Mouse (Mus musculus) limb, embryonic 10.5 days (tissue): ENCODE measurements around the gene 4930407I10Rik. TPM values are rescaled to one million over a fixed set of nuclear protein-coding genes. Genes with fewer than 3 reads are reported as not detected.

Source experiments
- DNase-seq: peaks from one replicate; pipeline ENCODE4 v3.0.0-alpha.2; 2017; ENCODE audit warnings: low spot score
- H3K27ac ChIP-seq: fragments of 300-500 bp; sonication (generic); 2 replicates; pipeline ENCODE4 v1.5.1; 2016; ENCODE audit warnings: mild to moderate bottlenecking
- H3K27me3 ChIP-seq: fragments of 300-500 bp; sonication (generic); 2 replicates; pipeline ENCODE4 v1.6.1; 2016; ENCODE audit warnings: low read depth, mild to moderate bottlenecking; ENCODE audit not compliant: poor library complexity, severe bottlenecking
- H3K36me3 ChIP-seq: fragments of 300-500 bp; sonication (generic); 2 replicates; pipeline ENCODE4 v1.6.1; 2016; ENCODE audit warnings: mild to moderate bottlenecking, moderate library complexity
- H3K4me1 ChIP-seq: fragments of 300-500 bp; sonication (generic); 2 replicates; pipeline ENCODE4 v1.6.1; 2016
- H3K4me3 ChIP-seq: fragments of 300-500 bp; sonication (generic); 2 replicates; pipeline ENCODE4 v1.5.1; 2016; ENCODE audit warnings: mild to moderate bottlenecking, moderate library complexity
- H3K9me3 ChIP-seq: fragments of 300-500 bp; sonication (generic); replicated peaks from 2 replicates; pipeline ENCODE4 v1.6.1; 2016; ENCODE audit warnings: mild to moderate bottlenecking
- WGBS: fragments of 180-500 bp; shearing (Covaris S2); methylation state at CpG from one replicate; pipeline ENCODE4 v1.1.7; 2016; 5-methylcytosine and 5-hydroxymethylcytosine counted together
- polyA plus RNA-seq: library from polyadenylated mRNA; unstranded; fragments of >200 nt; fragmentation: Nextera tagmentation; extraction: Ambion mirVana; gene quantifications from 2 replicates; pipeline ENCODE4 v1.2.1, GENCODE M21; 2016

4930407I10Rik gene
- polyA plus RNA-seq, 1 experiment from 2014 or later = not detected

DNA sequence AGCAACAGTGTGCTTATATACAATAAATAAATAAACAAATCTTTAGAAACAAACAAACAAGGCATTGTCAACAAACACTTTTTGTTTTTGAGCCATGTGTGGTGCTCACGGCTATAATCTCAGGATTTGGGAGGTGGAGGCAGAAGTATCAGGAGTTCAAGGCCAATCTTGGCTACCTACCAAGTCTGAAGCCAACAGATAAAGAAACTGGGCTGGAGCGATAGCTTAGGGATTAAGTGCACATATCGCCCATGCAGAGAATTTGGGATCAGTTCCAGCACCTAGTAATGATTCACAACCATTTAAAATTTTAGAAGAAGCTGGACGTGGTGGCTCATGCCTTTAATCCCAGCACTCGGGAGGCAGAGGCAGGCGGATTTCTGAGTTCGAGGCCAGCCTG, 14.5 kb downstream of the 4930407I10Rik start:
- no peaks in the 10 kb centered on the region for H3K9me3 ChIP-seq
- no peak overlapping the region for H3K27ac ChIP-seq
- 93% methylated on average over 7 of the region's 7 CpGs for WGBS
- H3K27me3 ChIP-seq = peaks cover 40% of the 10 kb centered on the region
- no peak for DNase-seq
- H3K36me3 ChIP-seq = no peaks in the 10 kb centered on the region
- no peak overlapping the region for H3K4me3 ChIP-seq
- H3K4me1 ChIP-seq = peaks cover 7% of the 10 kb centered on the region

GRCm38 (mm10) chr15:82079883-82080282, 20.9 kb downstream of the 4930407I10Rik start:
- Histone ChIP-seq H3K4me1 (no peaks in the 10 kb centered on the region), H3K4me3 (no peak overlapping the region), H3K9me3 (no peaks in the 10 kb centered on the region), H3K36me3 (no peaks in the 10 kb centered on the region), H3K27me3 (0 out of 2 replicates have a peak, but pooled peaks cover 6% of the 10 kb centered on the region), H3K27ac (no peak overlapping the region)
- DNase-seq = peak; percentile 43
- WGBS = 67% methylated on average over 10 of the region's 10 CpGs

- Histone ChIP-seq H3K4me1 (no peaks in the 10 kb centered on the region), H3K4me3 (no peak overlapping the region), H3K36me3 (no peaks in the 10 kb centered on the region), H3K27me3 (0 out of 2 replicates have a peak, but pooled peaks cover 6% of the 10 kb centered on the region), H3K9me3 (no peaks in the 10 kb centered on the region), H3K27ac (no peak overlapping the region)
- 37% methylated on average over 7 of the region's 7 CpGs for WGBS
- peak; percentile 47 for DNase-seq
These were observed 22.2 kb downstream of the 4930407I10Rik start for GRCm38 (mm10) chr15:82081161-82081560.

- 84% methylated on average over 9 of the region's 9 CpGs for WGBS
These were observed 26.7 kb downstream of the 4930407I10Rik start for GRCm38 (mm10) chr15:82085606-82086005.

DNA sequence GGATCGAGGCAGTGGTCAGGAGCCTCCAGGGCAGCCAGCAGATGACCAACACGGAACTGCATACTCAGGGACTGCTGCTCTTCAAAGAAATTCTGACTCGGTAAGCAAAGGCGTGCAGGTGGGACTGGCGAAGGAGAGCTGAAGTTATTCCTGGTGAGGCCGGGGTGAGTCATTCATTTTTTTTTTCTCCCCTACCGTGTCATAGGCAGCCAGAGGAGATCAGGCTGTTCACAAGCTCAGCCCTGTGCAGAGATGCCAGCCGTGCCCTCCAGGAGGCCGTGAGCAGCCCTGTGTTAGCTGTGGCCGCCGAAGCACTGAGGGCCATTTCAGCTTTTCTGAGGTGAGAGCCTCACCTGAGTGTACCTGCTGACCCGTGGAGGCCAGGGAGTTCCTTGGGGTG, 27.2 kb downstream of the 4930407I10Rik start:
- Histone ChIP-seq H3K36me3 (no peaks in the 10 kb centered on the region), H3K4me1 (no peaks in the 10 kb centered on the region), H3K4me3 (no peak overlapping the region), H3K27me3 (peaks cover 32% of the 10 kb centered on the region; the same call in 1 of the 2 replicates), H3K9me3 (no peaks in the 10 kb centered on the region), H3K27ac (no peak overlapping the region)
- WGBS = 86% methylated on average over 12 of the region's 12 CpGs
- no peak for DNase-seq

More at GRCm38 (mm10) chr15:82085606-82086005, 26.7 kb downstream of the 4930407I10Rik start:
- DNase-seq = no peak
- no peaks in the 10 kb centered on the region for H3K36me3 ChIP-seq
- H3K4me3 ChIP-seq = no peak overlapping the region
- H3K4me1 ChIP-seq = no peaks in the 10 kb centered on the region
- H3K27ac ChIP-seq = no peak overlapping the region
- H3K9me3 ChIP-seq = no peaks in the 10 kb centered on the region
- H3K27me3 ChIP-seq = peaks cover 32% of the 10 kb centered on the region; the same call in 1 of the 2 replicates

DNA sequence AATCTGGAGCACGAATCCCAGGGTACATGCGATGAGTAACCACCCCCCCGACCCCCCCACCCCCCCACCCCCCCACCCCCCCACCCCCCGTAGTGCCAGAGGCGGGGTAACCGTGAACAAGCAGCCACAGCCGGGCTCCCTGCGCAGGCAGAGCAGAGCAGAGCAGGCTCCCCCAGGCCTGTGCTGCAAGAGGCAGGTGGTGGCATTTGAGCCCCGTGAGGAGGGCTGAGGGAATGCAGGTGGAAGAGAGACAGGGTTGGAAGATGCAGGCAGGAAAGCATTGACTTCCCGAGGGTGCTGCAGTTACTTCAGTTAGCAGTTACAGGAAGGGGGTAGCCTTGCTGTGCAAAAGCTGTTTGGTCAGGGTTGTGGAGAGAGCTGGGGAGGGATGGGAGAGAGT, 28.3 kb downstream of the 4930407I10Rik start:
- Histone ChIP-seq H3K4me1 (no peaks in the 10 kb centered on the region), H3K27ac (no peak overlapping the region), H3K4me3 (no peak overlapping the region), H3K9me3 (no peaks in the 10 kb centered on the region), H3K27me3 (peaks cover 32% of the 10 kb centered on the region; the same call in 1 of the 2 replicates), H3K36me3 (no peaks in the 10 kb centered on the region)
- peak; percentile 44 for DNase-seq
- WGBS = 17% methylated on average over 10 of the region's 10 CpGs

DNA sequence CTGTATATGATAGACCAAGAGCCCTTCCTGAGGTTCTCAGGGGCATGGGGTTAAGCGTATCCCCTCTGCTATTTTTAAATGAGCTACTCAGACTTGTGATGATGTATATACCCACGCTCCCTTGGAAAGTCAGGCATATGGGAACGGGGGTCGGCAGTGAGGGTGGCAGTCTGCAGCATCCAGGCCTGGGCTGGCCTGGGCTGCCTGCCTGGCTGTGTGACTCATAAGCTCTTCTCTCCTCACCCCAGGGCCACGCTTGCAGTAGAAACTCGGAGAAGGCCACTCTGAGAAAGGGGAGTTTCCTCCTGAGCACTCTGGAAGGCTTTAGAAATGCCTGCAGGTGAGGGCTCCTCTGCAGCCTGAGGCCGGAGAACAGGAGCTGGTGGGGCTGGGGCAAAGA, 32.1 kb downstream of the 4930407I10Rik start:
- Histone ChIP-seq H3K9me3 (no peaks in the 10 kb centered on the region), H3K27me3 (peaks cover 26% of the 10 kb centered on the region; the same call in 1 of the 2 replicates), H3K4me1 (no peaks in the 10 kb centered on the region), H3K27ac (no peak overlapping the region), H3K4me3 (no peak overlapping the region), H3K36me3 (no peaks in the 10 kb centered on the region)
- WGBS = 80% methylated on average over 7 of the region's 7 CpGs
- no peak for DNase-seq

DNA sequence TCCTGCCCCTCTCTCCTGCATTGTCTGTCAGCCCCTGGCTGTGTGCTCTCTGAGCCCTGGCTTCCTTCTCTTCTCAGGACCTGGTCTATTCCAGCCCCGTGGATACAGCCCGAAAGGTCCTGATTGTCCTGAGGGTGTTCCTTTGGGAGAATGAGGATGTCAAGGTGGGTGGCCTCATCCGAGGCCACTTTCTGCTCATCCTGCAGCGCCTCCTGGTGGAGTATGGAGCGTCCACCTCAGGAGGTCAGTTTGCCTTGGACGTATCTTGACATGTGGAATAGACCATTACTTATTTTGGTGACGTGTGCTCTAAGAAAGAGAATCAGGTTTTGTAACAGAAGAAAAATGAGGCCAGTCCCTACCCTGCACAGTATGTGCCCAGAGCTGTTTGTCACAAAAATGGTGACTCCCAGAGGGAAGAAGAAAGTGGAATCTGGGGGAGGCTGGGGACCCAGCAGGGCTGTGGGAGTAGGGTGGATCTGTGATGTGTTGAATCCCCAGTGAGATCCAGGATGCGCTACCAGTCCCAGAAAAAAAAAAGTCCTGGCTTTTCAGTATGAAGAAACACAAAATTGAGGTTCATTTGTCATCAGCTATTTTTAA, 48.1 kb downstream of the 4930407I10Rik start:
- 21% methylated on average over 8 of the region's 8 CpGs for WGBS
- H3K4me3 ChIP-seq = no peak overlapping the region
- peak overlapping the region; percentile 25; the same call in 1 of the 2 replicates for H3K27ac ChIP-seq
- peaks cover 3% of the 10 kb centered on the region; the same call in 1 of the 2 replicates for H3K27me3 ChIP-seq
- peaks cover 3% of the 10 kb centered on the region; the same call in 1 of the 2 replicates for H3K4me1 ChIP-seq
- H3K9me3 ChIP-seq = no peaks in the 10 kb centered on the region
- peak; percentile 66 for DNase-seq
- H3K36me3 ChIP-seq = no peaks in the 10 kb centered on the region

Other genes with a start within 250 kb of the 4930407I10Rik start
- gene Tob2, start 200.4 kb upstream of the 4930407I10Rik start, polyA plus RNA-seq = 18.3 and 19.8 TPM in 2 replicates
- gene Phf5a, start 187.2 kb upstream of the 4930407I10Rik start, polyA plus RNA-seq = 256 and 300 TPM in 2 replicates
- 170 and 172 TPM in 2 replicates for gene Aco2, start 186.8 kb upstream of the 4930407I10Rik start, polyA plus RNA-seq
- 75.5 and 86.6 TPM in 2 replicates for gene Polr3h, start 132.9 kb upstream of the 4930407I10Rik start, polyA plus RNA-seq
- gene Csdc2, start 122.4 kb upstream of the 4930407I10Rik start, polyA plus RNA-seq = 3.7 and 5.7 TPM in 2 replicates
- 18.1 and 21.1 TPM in 2 replicates for gene Pmm1, start 98.2 kb upstream of the 4930407I10Rik start, polyA plus RNA-seq
- gene 1700029P11Rik, start 78.6 kb upstream of the 4930407I10Rik start, polyA plus RNA-seq = not detected in 2 replicates
- gene Xrcc6, start 71.3 kb upstream of the 4930407I10Rik start, polyA plus RNA-seq = 112 and 113 TPM in 2 replicates
- 33.7 and 40.3 TPM in 2 replicates for gene Desi1, start 25.3 kb upstream of the 4930407I10Rik start, polyA plus RNA-seq
- gene Snu13, start 11.6 kb upstream of the 4930407I10Rik start, polyA plus RNA-seq = 379 and 421 TPM in 2 replicates
- gene Mei1, start 10.8 kb downstream of the 4930407I10Rik start, polyA plus RNA-seq = not detected in 2 replicates
- 22.8 and 23.6 TPM in 2 replicates for gene Ccdc134, start 68.8 kb downstream of the 4930407I10Rik start, polyA plus RNA-seq
- gene Srebf2, start 88.0 kb downstream of the 4930407I10Rik start, polyA plus RNA-seq = 182 and 190 TPM in 2 replicates
- gene Shisa8, start 153.7 kb downstream of the 4930407I10Rik start, polyA plus RNA-seq = 0.15 TPM in 1 of 2 replicates, not detected in the other
- 0.15 and 0.33 TPM in 2 replicates for gene Tnfrsf13c, start 165.2 kb downstream of the 4930407I10Rik start, polyA plus RNA-seq
- 83.9 and 86.0 TPM in 2 replicates for gene Cenpm, start 185.6 kb downstream of the 4930407I10Rik start, polyA plus RNA-seq
- gene 1500009C09Rik, start 193.2 kb downstream of the 4930407I10Rik start, polyA plus RNA-seq = not detected in 2 replicates
- 32.9 and 41.5 TPM in 2 replicates for gene Sept3, start 215.7 kb downstream of the 4930407I10Rik start, polyA plus RNA-seq
- gene Wbp2nl, start 239.8 kb downstream of the 4930407I10Rik start, polyA plus RNA-seq = 0.16 and 0.38 TPM in 2 replicates